Mouse (Mus musculus): Measurements from ENCODE around the gene Hbb-bt.
"Not testable (repeated sequence)": the region's sequence is repeated elsewhere in the genome, so short reads cannot be mapped to it uniquely, and the experiment has no call there.

Gene Hbb-bt

GRCm38 (mm10) chr7:103813766-103814165 lies at the start of gene Hbb-bt:
Gene Hbb-bt, minus strand, starts transcription at chr7:103813996.
- DNase-seq (ENCODE audit: low spot score): no peak

GRCm38 (mm10) chr7:103861531-103861930 lies 47.7 kb upstream of the Hbb-bt start:
- no peak for DNase-seq (ENCODE audit: low spot score)

GRCm38 (mm10) chr7:103860855-103861254 lies 47.1 kb upstream of the Hbb-bt start:
- DNase-seq (ENCODE audit: low spot score): no peak

- DNase-seq (ENCODE audit: low spot score): no peak
Measured at GRCm38 (mm10) chr7:103859076-103859475, 45.3 kb upstream of the Hbb-bt start.

- DNase-seq (ENCODE audit: low spot score): no peak
Measured at GRCm38 (mm10) chr7:103854669-103855068, 40.9 kb upstream of the Hbb-bt start.

GRCm38 (mm10) chr7:103853090-103853489 lies 39.3 kb upstream of the Hbb-bt start, which contains the start of gene Hbb-y:
Gene Hbb-y, minus strand, starts transcription at chr7:103853216.
- no peak for DNase-seq (ENCODE audit: low spot score)

- DNase-seq (ENCODE audit: low spot score): no peak
Measured at GRCm38 (mm10) chr7:103844525-103845325, 30.9 kb upstream of the Hbb-bt start.

- no peak for DNase-seq (ENCODE audit: low spot score)
Measured at GRCm38 (mm10) chr7:103843034-103843433, 29.2 kb upstream of the Hbb-bt start, which contains the start of gene Hbb-bh1. Gene Hbb-bh1, minus strand, starts transcription at chr7:103843164.

- no peak for DNase-seq (ENCODE audit: low spot score)
Measured at GRCm38 (mm10) chr7:103840268-103840667, 26.5 kb upstream of the Hbb-bt start, which contains the start of gene Hbb-bh2. Gene Hbb-bh2, minus strand, starts transcription at chr7:103840520.

GRCm38 (mm10) chr7:103827808-103828207 lies 14.0 kb upstream of the Hbb-bt start, which contains the start of gene Hbb-bs:
Gene Hbb-bs, minus strand, starts transcription at chr7:103828096.
- DNase-seq (ENCODE audit: low spot score): no peak

GRCm38 (mm10) chr7:103827139-103827538 lies 13.3 kb upstream of the Hbb-bt start:
- not testable (repeated sequence) for DNase-seq (ENCODE audit: low spot score)

- no peak for DNase-seq (ENCODE audit: low spot score)
Measured at GRCm38 (mm10) chr7:103826255-103826887, 12.6 kb upstream of the Hbb-bt start.

GRCm38 (mm10) chr7:103825536-103826254 lies 11.9 kb upstream of the Hbb-bt start:
- DNase-seq (ENCODE audit: low spot score): no peak

GRCm38 (mm10) chr7:103824597-103824996 lies 10.8 kb upstream of the Hbb-bt start:
- no peak for DNase-seq (ENCODE audit: low spot score)

- not testable (repeated sequence) for DNase-seq (ENCODE audit: low spot score)
Measured at GRCm38 (mm10) chr7:103815085-103815484, 1.3 kb upstream of the Hbb-bt start.

- DNase-seq (ENCODE audit: low spot score): not testable (repeated sequence)
Measured at GRCm38 (mm10) chr7:103813152-103813551, 644 bp downstream of the Hbb-bt start.

- DNase-seq (ENCODE audit: low spot score): no peak
Measured at GRCm38 (mm10) chr7:103812174-103812573, 1.6 kb downstream of the Hbb-bt start.

- no peak for DNase-seq (ENCODE audit: low spot score)
Measured at GRCm38 (mm10) chr7:103811223-103811845, 2.5 kb downstream of the Hbb-bt start.

GRCm38 (mm10) chr7:103810746-103811145 lies 3.0 kb downstream of the Hbb-bt start:
- no peak for DNase-seq (ENCODE audit: low spot score)

- no peak for DNase-seq (ENCODE audit: low spot score)
Measured at GRCm38 (mm10) chr7:103810296-103810695, 3.5 kb downstream of the Hbb-bt start.

GRCm38 (mm10) chr7:103809801-103810155 lies 4.0 kb downstream of the Hbb-bt start:
- no peak for DNase-seq (ENCODE audit: low spot score)
